Mouse (Mus musculus) spleen, postnatal 14 days (tissue): ENCODE measurements at regions not wholly inside any gene's neighbourhood (a gene's known extent, or its start where the extent isn't known, plus 50 kb on each side); places are given as distances from the start of the nearest gene placed in this dataset.

Source experiments
- DNase-seq, 2 experiments: peaks; one replicate each; pipeline ENCODE4 v3.0.0; 2021 to 2022; ENCODE audit warnings: low spot score in 2 of 2

- DNase-seq = no peak
These were observed 210.4 kb upstream of the Atp2b1 start for GRCm38 (mm10) chr10:98703642-98704293.

- DNase-seq = no peak
These were observed 209.6 kb upstream of the Atp2b1 start for GRCm38 (mm10) chr10:98704559-98704958.

GRCm38 (mm10) chr10:98717856-98718255 lies 196.3 kb upstream of the Atp2b1 start:
- no peak for DNase-seq

- no peak for DNase-seq
These were observed 195.5 kb upstream of the Atp2b1 start for GRCm38 (mm10) chr10:98718706-98719105.

GRCm38 (mm10) chr10:98720256-98721005 lies 193.8 kb upstream of the Atp2b1 start:
- no peak for DNase-seq

- DNase-seq = no peak
These were observed 189.1 kb upstream of the Atp2b1 start for GRCm38 (mm10) chr10:98725110-98725509.

GRCm38 (mm10) chr10:98727130-98727529 lies 187.1 kb upstream of the Atp2b1 start:
- DNase-seq = no peak

- no peak for DNase-seq
These were observed 185.7 kb upstream of the Atp2b1 start for GRCm38 (mm10) chr10:98728396-98729030.

GRCm38 (mm10) chr10:98733950-98734585 lies 180.1 kb upstream of the Atp2b1 start:
- DNase-seq = no peak

GRCm38 (mm10) chr10:98740507-98741147 lies 173.6 kb upstream of the Atp2b1 start:
- DNase-seq = no peak

- DNase-seq = no peak
These were observed 172.8 kb upstream of the Atp2b1 start for GRCm38 (mm10) chr10:98741398-98741797.

- DNase-seq = no peak
These were observed 171.2 kb upstream of the Atp2b1 start for GRCm38 (mm10) chr10:98742822-98743605.

GRCm38 (mm10) chr10:98744246-98744645 lies 170.0 kb upstream of the Atp2b1 start:
- no peak for DNase-seq

- no peak for DNase-seq
These were observed 169.5 kb upstream of the Atp2b1 start for GRCm38 (mm10) chr10:98744662-98745061.

GRCm38 (mm10) chr10:98745409-98745808 lies 168.8 kb upstream of the Atp2b1 start:
- no peak for DNase-seq

- DNase-seq = no peak
These were observed 168.3 kb upstream of the Atp2b1 start for GRCm38 (mm10) chr10:98745861-98746260.

- DNase-seq = no peak
These were observed 165.2 kb upstream of the Atp2b1 start for GRCm38 (mm10) chr10:98748856-98749583.

- no peak for DNase-seq
These were observed 164.6 kb upstream of the Atp2b1 start for GRCm38 (mm10) chr10:98749584-98749947.

- DNase-seq = no peak
These were observed 162.7 kb upstream of the Atp2b1 start for GRCm38 (mm10) chr10:98751376-98752058.

GRCm38 (mm10) chr10:98761080-98761479 lies 153.1 kb upstream of the Atp2b1 start:
- DNase-seq = no peak
